Mouse (Mus musculus) bone marrow macrophage, adult 2 months (primary cell): ENCODE measurements around the gene Numa1. TPM values are rescaled to one million over a fixed set of nuclear protein-coding genes. Genes with fewer than 3 reads are reported as not detected.
A peak's percentile ranks its signal among the peaks of the same experiment; 100 is the strongest.

Experiments used
- H3K27ac ChIP-seq: 2 replicates; pipeline ENCODE4 v1.5.1; 2012; ENCODE audit warnings: low read depth, low read length; ENCODE audit not compliant: insufficient read depth
- H3K4me1 ChIP-seq: 2 replicates; pipeline ENCODE4 v1.6.1; 2012; ENCODE audit warnings: low read length; ENCODE audit not compliant: control insufficient read depth, insufficient read depth
- H3K4me3 ChIP-seq: 2 replicates; pipeline ENCODE4 v1.5.1; 2012; ENCODE audit warnings: mild to moderate bottlenecking, low read length, moderate library complexity; ENCODE audit not compliant: insufficient read depth
- CTCF ChIP-seq: IDR thresholded peaks from 2 replicates; pipeline ENCODE4 v1.5.1; 2012; ENCODE audit warnings: low read depth, mild to moderate bottlenecking, low read length, moderate library complexity
- POLR2A ChIP-seq: IDR thresholded peaks from 2 replicates; pipeline ENCODE4 v1.6.1; 2012; ENCODE audit warnings: mild to moderate bottlenecking, low read depth, low read length, borderline replicate concordance
- polyA plus RNA-seq: library from polyadenylated mRNA; stranded (reverse); fragments of >200 nt; gene quantifications from 2 replicates; pipeline ENCODE4 v1.2.4, GENCODE M21; 2012; ENCODE audit not compliant: missing spikeins, insufficient read depth, insufficient read length

The Numa1 gene
- polyA plus RNA-seq, 1 experiment: 145 TPM

DNA sequence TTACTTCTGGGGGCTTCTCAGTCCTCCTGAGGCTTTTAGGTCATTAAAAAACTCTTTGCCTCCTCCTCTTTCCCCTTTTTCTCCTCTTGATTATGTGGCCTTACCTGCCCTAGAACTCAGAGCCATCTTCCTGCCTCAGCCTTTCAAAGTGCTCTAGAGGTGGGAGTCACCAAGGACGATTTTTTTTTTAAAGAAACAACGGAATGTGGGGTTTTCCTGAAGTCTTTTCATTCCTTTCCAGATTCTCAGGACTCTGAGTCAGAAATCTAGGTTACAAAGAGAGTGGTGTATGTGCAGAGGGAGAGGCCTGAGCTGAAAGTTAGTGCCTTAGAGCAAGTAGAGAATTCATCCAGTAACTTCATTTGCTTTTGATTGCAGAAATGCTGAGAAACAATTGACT lies 37.8 kb downstream of the Numa1 start:
- no peak for TF ChIP-seq CTCF
- Histone ChIP-seq H3K4me3 (peak overlapping the region; percentile 81), H3K27ac (peak overlapping the region; percentile 80), H3K4me1 (peaks cover 55% of the 10 kb centered on the region)

DNA sequence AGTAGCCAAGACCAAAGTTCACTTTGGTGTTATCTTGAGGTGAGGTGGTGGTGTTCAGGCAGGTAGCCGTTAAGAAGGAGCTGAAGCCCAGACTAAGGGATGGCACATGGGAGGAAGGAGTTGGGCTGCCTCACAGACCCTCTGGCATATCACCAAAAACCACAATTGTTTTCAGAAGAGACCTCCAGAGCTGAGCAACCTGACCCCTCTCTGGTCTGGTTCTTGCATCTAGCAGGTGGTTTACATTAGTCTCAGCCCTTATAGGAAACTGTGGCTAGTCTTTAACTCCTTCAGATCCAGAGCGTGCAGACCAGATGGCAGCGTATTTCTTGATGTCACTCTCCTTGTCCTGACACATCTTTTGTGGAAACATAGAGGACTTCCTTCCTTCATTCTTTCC lies 39.8 kb downstream of the Numa1 start:
- TF ChIP-seq POLR2A (no peak), CTCF (no peak)
- Histone ChIP-seq H3K27ac (no peak overlapping the region), H3K4me1 (peaks cover 42% of the 10 kb centered on the region), H3K4me3 (no peak overlapping the region)

DNA sequence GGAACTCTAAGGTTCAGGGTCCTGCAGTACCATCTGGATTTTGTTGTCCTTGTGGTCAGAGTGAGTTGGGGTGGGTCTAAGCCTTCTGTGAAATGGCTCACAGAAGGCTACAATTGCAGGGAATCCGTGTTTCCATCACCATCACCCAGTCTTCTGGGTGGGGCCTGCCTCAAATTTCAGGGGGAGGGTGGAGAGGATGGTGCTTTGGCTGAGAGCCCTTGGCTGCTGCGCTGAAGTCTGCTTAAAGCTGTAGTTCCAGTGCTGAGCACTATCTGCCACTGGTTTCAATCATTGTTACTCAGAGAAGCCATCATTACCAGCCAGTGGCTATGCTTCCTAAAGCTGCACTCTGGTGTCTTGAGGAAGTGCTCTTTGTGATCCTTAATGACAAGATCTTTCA lies 40.6 kb downstream of the Numa1 start:
- no peak overlapping the region for H3K4me3 ChIP-seq
- TF ChIP-seq CTCF (no peak), POLR2A (no peak)
- no peak overlapping the region for H3K27ac ChIP-seq
- H3K4me1 ChIP-seq: peaks cover 38% of the 10 kb centered on the region

DNA sequence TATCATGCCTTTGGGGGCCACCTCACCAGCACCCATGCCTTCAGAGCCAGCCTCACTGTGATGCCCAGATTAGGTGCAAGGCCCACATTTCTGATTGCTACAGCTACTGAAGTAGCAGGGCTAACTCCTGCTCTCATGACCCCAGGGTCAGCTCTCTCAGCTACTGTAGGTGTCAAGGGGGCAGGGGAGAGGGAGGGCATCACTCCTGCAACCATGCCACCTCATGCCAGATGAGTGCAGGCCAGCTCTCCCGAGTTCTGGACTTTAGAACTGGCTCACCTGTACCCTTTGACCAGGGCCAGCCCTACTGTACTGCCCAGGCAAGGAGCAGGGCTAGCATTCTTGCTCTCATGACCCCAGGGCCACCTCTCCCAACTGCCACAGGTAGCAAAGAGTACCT lies 48.8 kb downstream of the Numa1 start:
- no peak overlapping the region for H3K27ac ChIP-seq
- TF ChIP-seq POLR2A: no peak
- H3K4me3 ChIP-seq: no peak overlapping the region
- H3K4me1 ChIP-seq: peaks cover 2% of the 10 kb centered on the region; the same call in 1 of the 2 replicates

DNA sequence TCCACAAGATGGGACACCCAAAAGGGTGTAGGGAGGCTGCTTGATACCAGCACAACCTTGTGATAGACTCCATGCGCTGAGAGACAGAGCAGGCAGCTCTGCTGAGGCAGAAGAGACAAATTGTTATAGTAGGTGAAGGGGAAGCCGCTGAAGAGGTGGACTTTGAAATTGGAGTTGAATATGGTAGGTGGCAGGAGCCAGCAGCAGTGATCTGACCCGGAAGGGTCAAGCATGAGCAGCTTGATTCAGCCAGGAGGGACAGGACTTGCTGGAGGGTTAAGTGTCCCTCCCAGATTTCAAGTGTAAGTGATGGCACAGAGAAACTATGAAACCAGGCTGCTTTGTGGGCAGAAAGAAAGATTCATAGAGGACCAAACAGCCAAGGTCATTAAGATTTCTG lies 51.2 kb downstream of the Numa1 start:
- H3K4me3 ChIP-seq: no peak overlapping the region
- H3K27ac ChIP-seq: no peak overlapping the region
- TF ChIP-seq CTCF (no peak), POLR2A (no peak)
- peaks cover 2% of the 10 kb centered on the region; the same call in 1 of the 2 replicates for H3K4me1 ChIP-seq

DNA sequence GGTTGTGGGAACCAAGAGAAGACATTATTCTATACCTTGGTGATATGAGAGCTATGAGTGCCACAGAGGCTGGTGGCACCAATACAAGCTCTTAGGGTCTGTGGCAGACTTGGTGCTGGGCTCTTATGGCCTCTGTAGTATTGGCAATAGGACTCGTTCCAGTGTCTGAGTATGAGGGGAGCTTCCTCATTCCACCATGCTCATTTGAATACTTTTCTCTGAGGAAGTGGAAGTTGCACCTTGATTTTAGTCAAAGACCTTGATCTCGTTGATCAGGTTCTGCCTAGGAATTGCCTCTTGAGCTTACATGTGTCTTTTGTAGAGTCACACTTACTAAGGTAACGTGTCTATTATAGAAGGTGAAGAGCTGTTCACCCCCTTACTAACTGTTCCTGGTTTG lies 60.3 kb downstream of the Numa1 start:
- no peak overlapping the region for H3K27ac ChIP-seq
- H3K4me1 ChIP-seq: no peaks in the 10 kb centered on the region
- TF ChIP-seq POLR2A: no peak
- no peak for TF ChIP-seq CTCF
- H3K4me3 ChIP-seq: no peak overlapping the region

DNA sequence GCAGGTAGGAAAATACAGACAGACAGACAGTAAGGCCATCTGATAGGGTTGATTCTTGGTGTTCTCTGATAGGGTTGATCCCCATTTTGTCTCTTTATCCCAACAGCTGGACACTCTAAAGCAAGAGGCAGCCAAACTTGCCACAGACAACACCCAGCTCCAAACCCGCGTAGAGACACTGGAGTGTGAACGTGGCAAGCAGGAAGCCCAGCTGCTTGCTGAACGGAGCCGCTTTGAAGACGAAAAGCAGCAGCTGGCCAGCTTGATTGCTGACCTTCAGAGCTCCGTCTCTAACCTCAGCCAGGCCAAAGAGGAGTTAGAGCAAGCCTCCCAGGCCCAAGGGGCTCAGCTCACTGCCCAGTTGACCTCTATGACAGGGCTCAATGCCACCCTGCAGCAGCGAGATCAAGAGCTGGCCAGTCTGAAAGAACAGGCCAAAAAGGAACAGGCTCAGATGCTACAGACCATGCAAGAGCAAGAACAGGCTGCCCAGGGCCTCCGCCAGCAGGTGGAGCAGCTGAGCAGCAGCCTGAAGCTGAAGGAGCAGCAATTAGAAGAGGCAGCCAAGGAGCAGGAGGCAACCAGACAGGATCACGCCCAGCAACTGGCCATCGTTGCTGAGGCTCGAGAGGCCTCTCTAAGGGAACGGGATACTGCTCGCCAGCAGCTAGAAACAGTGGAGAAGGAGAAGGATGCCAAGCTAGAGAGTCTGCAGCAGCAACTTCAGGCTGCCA lies 64.5 kb downstream of the Numa1 start:
- no peaks in the 10 kb centered on the region for H3K4me1 ChIP-seq
- TF ChIP-seq CTCF (peak; percentile 44), POLR2A (no peak)
- H3K4me3 ChIP-seq: no peak overlapping the region
- H3K27ac ChIP-seq: no peak overlapping the region

DNA sequence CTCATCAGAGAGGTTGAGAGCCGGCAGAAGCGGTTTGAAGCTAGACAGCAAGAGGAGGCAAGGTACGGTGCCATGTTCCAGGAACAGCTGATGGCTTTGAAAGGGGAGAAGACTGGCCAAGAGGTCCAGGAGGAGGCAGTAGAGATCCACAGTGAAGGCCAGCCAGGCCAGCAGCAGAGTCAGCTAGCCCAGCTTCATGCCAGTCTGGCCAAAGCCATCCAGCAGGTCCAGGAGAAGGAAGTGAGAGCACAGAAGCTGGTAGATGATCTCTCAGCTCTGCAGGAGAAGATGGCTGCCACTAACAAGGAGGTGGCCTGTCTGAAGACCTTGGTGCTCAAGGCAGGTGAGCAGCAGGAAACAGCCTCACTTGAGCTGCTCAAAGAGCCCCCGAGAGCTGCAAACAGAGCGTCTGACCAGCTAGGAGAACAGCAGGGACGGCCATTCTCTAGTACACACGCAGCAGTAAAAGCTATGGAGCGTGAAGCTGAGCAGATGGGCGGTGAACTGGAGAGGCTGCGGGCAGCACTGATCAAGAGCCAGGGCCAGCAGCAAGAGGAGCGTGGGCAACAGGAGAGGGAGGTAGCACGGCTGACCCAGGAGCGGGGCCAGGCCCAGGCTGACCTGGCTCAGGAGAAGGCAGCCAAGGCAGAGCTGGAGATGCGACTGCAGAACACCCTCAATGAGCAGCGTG lies 65.7 kb downstream of the Numa1 start:
- no peak overlapping the region for H3K4me3 ChIP-seq
- H3K4me1 ChIP-seq: no peaks in the 10 kb centered on the region
- no peak overlapping the region for H3K27ac ChIP-seq
- TF ChIP-seq POLR2A (no peak), CTCF (no peak)

DNA sequence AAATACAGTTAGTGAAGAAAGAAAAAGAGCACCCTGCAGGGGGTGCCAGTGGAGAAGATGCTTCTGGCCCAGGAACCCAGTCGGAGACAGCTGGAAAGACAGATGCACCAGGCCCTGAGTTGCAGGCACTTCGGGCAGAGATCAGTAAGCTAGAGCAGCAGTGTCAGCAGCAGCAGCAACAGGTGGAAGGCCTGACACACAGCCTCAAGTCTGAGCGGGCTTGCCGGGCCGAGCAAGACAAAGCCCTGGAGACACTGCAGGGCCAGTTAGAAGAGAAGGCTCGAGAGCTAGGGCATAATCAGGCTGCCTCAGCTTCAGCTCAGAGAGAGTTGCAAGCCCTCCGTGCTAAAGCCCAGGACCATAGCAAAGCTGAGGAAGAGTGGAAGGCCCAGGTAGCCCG lies 66.4 kb downstream of the Numa1 start:
- TF ChIP-seq POLR2A (no peak), CTCF (no peak)
- Histone ChIP-seq H3K4me3 (no peak overlapping the region), H3K27ac (no peak overlapping the region), H3K4me1 (no peaks in the 10 kb centered on the region)

DNA sequence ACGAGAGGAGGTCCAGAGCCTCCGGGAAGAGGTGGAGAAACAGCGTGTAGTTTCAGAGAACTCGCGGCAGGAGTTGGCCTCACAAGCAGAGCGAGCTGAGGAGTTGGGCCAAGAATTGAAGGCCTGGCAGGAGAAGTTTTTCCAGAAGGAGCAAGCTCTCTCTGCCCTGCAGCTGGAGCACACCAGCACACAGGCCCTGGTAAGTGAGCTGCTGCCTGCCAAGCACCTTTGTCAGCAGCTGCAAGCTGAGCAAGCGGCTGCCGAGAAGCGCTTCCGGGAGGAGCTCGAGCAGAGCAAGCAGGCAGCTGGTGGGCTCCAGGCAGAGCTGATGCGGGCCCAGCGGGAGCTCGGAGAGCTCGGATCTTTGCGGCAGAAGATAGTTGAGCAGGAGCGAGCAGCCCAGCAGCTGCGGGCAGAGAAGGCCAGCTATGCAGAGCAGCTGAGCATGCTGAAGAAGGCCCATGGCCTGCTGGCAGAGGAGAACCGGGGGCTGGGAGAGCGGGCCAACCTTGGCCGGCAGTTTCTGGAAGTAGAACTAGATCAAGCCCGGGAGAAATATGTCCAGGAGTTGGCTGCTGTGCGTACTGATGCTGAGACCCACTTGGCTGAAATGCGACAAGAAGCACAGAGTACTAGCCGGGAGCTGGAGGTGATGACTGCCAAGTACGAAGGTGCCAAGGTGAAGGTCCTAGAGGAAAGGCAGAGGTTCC lies 67.2 kb downstream of the Numa1 start:
- Histone ChIP-seq H3K4me1 (no peaks in the 10 kb centered on the region), H3K27ac (no peak overlapping the region), H3K4me3 (no peak overlapping the region)
- TF ChIP-seq CTCF: no peak
- TF ChIP-seq POLR2A: no peak
